Mouse (Mus musculus): ENCODE measurements around the gene Egfl8.
A peak's percentile ranks its signal among the peaks of the same experiment; 100 is the strongest.

Egfl8 gene

DNA sequence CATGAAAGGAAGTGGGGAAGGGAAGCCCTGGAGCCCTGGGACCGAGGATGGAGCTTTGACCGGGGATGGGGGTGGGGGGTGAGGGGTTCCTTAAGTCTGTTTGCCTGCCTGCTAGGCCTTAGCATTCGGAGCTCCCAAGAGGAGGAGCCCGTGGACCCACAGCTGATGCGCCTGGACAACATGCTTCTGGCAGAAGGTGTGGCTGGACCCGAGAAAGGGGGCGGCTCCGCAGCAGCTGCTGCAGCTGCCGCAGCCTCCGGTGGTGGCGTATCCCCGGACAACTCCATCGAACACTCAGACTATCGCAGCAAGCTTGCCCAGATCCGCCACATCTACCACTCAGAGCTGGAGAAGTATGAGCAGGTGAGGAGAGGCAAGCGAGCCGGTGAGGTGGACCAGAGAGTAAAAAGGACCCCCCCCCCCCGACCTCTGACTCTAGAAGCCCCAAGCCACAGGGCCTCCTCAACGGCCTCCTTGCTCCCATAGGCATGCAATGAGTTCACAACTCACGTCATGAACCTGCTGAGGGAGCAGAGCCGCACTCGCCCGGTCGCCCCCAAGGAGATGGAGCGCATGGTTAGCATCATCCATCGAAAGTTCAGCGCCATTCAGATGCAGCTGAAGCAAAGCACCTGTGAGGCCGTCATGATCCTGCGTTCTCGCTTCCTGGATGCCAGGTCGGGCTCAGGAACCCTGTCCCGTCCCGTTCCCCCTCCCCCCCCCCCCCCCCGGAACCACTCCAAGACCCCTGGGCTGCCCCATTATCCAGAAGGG, 21.8 kb downstream of the Egfl8 start:
- DNase-seq = no peak

DNA sequence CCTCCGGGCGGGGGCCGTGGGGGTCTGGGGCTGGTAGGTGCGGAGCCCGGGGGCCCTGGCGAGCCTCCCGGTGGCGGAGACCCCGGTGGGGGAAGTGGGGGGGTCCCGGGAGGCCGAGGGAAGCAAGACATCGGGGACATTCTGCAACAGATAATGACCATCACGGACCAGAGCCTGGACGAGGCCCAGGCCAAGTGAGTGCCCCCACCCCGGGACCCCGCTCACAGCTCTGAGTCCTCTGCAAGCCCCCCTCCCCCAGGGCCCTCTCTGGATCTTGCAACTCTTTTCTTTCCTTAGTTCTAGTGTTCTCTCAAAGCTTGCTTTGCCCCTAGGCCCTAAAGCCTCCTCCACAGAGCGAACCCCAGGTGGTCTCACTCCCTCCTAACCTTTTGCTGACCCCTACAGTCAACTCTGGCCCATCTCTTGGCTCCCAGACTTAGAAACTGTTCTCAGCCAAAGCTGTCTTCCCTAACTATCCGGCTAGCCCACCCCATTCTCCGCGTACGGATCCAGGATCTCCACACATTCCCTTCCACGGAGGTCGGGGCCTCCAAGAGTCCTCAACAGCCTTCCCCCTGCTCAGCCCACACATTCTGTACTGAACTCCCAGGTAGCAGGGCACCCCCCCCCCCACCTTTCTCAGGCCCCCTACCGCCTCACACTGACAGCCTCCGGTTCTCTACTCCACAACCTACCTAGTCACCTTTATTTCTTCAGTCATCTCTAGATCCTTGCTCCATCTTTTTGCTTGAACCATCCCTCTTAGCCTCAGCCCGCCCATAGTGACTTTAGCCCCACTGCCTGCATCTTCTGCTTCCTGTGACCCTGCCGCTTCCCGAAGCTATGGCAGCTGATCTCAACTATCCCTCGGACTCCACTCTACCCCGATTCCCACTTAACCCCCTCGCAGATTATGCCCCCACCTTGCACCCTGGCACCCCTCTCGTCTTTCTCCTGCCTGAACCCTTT, 22.9 kb downstream of the Egfl8 start:
- DNase-seq = no peak

DNA sequence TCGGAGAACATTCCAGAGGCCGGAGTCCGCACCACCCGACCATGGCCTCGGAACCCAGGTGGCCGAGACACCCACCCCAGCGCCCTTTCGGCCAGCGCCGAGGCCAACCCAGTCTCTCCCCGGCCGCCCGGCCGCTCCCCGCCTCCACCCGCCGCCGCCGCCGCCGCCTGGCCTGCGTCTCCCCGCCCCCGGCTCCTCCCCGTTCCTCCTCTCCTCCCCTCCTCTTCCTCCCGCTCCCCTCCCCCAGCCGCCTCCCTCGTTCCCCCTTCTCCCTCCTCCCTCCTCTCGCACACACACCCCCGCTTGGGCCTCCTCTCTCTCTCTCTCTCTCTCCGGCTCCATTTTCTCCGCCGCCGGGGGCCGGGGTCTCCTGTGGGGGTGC, 23.8 kb downstream of the Egfl8 start:
- DNase-seq = peak; percentile 83 to 91

DNA sequence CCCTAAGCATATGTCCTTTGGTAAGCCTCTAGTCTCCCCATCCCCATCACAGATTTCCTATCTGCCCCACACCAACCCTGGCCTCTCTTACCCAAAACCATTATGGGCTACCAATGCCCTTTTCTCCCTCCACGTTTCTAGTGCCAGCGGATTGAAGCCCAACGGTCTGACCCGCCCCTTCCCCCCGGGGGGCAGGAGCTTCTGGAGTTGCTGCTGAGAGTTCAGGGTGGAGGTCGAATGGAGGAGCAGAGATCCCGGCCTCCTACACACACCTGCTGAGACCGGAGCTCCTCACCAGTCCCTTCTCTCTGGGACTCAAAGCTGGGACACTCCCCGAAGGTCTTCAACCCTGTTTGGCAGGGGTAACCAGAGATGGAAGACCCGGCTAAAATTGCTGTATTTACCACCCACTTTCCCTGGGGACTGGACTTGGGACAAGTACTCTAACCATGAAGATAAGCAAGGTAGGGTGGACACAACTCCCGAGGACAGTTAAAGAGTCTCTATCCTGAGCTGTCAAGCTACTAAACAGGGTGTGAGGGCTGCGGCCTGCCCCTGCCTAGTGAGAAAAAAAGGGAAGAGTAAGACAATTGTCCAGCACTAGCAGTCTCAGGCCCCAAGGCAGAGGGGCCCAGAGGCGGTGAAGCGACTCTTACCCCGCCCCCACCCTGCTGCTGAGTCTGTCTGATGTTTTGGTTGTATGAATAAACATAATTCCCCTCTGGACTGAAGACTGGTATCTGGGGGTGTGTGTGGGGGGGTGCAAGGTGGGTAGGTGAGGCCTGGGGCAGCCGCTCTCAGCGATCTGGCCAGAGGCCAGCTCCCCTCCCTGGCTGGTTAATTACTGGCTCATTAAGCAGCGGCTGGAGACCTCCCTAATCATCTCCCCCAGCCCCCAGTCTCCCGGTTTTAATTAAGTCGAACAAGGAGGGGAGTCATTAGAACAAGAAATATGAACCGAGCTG, 24.5 kb downstream of the Egfl8 start, which contains the start of gene Pbx2:
Pbx2 (plus strand) TSS at position 238 of the 965 bp plus-strand sequence.
- DNase-seq = peak in 1 of 2 experiments; percentile 41

DNA sequence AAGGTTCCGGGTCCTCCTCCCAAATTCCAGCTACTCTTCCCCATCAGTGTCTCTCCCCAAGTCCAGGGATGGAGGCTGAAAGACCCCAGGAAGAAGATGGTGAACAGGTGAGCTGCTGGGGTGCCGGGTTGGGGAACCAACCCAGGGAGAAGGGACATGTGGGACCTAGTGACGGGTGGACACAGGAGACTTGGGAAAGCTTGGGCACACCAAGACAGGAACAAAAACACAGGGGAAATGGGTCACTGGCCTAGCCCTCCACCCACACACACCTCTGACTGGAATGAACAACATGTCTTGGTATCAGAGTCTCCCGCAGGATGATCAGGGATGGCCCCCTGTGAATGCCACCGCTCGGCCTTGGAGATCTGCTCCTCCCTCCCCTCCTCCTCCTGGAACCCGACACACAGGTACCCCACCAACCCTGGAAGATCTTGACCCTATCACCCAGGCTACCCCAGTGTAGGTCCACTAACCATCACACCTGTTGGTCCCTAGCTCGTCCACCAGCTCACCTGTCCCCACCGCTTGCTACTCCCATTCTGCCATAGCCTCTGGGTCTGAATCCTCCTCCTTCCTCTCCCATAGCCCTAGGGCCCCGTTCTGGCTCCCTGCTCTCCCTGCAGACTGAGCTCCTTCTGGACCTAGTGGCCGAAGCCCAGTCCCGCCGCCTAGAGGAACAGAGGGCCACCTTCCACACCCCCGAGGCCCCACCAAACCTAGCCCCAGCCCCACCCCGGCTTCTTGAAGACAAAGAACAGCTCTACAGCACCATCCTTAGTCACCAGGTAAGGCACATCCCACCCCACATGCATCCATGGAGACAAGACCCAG, 25.4 kb downstream of the Egfl8 start:
- peak in 1 of 2 experiments; percentile 36 for DNase-seq

DNA sequence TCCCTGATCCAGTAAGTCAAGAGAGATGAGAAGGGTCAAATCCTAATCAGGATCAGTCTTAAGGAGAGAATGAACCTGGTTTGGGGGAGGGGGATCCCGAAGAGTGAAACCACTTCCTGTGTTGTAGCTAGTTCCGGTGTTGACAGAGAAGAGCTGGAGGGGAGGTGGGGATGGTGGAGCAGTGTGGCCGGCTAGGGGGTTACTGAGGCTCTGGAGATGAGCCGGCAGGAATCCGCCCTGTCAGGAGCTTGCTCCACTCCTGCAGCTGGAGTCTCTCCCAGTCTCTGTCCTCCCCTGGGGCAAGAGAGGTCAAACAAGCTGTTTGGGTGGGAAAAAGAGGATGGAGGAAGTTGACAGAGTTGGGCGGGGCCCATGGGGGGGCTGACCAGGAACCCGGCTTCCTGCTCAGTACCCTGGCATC, 26.1 kb downstream of the Egfl8 start, which contains the start of gene Gpsm3:
Gpsm3 (plus strand) TSS at position 126 of the 421 bp plus-strand sequence.
- DNase-seq = peak; percentile 63 to 76

DNA sequence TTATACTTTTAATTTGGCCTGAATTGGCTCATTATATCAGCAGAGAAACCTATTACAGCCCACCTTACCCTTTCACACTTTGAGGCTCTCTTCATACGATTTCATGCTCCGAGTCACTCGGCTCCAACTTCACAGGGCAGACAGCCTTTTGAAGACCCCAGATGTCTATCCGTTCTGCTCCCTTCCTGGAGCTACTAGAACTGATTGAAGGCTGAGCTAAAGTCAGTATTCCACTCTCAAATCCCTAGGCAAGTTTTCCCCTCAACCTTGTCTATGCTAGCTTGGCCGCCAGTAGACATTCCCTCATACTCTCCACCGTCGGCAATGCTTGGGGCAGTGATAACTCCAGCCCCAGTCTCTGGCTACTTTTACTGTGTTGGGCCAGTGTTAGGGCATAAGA, 26.6 kb downstream of the Egfl8 start:
- no peak for DNase-seq

DNA sequence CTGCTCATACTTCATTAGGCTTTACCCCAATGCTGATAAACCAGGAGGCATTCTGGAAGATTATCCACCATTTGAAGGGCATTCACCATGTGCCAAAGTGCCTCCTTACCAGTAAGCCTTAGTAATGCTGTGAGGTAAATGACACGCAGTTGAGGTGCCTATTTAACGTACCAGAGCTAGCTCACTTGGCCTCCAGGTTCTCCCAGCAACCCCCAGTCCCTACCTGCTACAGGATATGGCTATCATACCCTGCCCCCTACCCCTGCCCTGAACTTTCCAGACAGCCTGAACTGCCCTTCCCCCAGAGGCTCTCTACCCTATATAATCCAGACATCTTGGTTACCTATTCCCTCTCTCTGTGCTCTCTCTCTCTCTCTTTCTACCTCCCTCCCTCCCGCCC, 27.0 kb downstream of the Egfl8 start:
- no peak for DNase-seq

DNA sequence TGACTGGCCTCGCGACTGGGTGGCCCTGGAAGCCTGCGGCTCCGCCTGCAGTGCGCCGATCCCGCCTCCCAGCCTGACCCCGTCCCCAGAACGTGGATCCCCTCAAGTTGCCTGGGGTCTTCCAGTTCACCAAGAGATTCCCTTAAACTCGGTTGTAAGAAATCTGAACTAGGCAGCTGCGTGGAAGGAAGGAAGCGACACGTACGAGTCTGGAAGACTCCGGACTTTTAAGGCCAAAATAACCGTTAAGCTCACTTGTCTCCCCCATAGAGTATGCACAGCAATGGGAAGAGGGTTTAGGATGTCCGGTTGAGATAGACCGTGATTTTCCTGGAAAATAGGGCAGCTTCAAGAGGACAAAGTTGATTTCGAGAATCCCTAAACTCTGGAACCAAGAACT, 28.0 kb downstream of the Egfl8 start:
- no peak for DNase-seq

DNA sequence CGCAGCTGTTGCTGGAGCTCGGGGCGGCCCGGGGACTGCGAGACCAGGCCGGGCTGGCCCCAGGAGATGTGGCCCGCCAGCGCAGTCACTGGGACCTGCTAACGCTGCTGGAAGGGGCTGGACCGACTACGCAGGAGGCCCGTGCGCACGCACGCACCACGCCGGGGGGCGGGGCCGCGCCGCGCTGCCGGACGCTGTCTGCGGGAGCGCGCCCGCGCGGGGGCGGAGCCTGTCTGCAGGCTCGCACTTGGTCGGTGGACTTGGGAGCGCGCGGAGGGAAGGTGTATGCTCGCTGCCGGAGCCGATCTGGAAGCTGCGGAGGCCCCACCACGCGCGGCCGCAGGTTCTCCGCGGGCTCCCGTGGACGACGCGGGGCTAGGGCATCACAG, 28.4 kb downstream of the Egfl8 start:
- DNase-seq = peak; percentile 96 to 99

DNA sequence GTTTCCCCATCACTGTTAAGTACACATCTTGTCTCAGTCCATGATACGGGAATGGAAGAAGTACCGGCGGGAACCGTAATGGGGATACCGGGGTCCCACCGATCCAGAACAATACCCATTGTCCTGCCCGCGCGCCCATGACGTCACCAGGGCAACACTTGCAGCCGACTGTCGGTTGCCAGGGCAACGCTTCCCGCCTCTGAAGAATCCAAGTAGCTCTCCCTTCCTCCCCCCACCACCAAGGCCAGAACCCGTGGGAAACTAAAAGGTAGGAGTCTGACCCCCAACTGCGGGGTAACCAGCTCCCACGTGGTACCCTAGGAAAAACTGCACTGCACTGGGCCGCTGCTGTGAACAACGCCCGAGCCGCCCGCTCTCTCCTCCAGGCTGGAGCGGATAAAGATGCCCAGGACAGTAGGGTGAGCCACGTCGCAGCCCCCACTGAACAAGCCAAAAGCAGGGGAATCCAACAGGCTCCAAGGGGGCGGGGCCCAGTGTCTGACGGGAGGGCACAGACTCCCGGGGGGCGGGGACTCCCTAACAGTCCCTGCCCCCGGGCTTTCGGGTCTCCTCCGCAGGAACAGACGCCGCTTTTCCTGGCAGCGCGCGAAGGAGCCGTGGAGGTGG, 28.9 kb downstream of the Egfl8 start:
- DNase-seq = peak; percentile 61 to 92

DNA sequence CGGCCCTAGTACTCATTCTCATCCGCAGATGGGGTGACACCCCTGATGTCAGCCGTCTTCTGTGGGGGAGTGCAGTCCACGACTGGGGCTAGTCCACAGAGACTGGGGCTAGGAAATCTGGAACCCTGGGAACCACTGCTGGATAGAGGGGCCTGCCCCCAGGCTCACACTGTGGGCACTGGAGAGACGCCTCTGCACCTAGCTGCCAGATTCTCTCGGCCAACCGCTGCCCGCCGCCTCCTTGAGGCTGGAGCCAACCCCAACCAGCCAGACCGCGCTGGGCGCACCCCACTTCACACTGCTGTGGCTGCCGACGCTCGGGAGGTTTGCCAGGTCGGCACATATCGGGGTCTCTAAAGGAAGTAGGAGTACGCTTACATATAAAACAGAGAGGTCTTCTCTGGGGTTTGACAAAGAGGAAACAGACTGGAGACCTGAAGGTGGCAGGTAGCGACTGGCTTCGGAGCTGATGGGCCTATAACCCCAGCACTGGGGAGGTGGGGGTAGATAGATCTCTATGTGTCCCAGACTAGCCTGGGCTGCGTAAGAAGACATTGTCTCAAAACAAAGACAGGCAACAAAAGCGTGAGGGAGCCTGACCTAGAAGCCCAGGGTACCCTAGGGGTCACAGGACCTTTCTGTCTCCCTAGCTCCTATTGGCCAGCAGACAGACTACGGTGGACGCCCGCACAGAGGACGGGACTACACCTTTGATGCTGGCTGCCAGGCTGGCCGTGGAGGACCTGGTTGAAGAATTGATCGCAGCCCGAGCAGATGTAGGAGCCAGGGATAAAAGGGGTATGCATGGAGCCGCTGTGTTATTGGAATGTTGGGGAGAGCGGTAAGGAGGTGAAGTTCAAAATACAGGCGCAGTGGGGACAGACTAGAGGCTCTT, 29.6 kb downstream of the Egfl8 start:
- peak in 1 of 2 experiments; percentile 5 for DNase-seq

DNA sequence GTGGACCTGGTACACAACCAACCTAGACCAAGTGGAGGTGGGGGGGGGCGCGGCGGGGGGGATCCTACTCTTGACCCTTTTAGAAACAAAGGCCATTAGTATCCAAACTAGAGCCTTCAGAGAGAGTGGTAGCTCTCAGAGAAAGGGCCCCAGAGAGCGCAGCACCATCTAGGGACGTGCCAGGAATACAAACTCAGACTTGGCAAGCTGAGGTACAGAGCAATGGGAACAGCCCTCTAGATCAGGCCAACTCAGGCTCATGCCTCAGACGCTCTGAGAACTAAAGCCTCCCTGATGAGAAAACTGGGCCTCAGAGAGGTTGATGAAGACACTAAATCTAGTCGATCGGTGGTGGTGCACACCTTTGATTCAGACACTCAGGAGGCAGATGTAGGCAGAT, 30.6 kb downstream of the Egfl8 start:
- no peak for DNase-seq

DNA sequence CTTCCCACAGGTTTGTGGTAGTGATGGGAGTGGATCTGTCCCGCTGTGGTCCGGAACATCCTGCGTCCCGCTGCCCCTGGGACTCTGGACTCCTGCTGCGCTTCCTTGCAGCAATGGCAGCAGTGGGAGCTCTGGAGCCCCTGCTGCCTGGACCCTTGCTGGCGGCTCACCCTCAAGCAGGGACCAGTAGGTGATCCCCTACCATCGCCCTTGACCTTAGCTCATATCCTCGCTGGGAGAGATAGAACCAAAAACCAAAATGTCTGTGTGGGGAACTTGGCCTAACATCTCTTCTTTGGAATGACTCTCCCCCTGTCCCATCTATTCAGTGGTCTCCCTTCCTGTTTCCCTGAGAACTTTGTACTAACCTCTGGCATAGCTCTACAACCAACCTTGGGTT, 32.0 kb downstream of the Egfl8 start:
- no peak for DNase-seq

DNA sequence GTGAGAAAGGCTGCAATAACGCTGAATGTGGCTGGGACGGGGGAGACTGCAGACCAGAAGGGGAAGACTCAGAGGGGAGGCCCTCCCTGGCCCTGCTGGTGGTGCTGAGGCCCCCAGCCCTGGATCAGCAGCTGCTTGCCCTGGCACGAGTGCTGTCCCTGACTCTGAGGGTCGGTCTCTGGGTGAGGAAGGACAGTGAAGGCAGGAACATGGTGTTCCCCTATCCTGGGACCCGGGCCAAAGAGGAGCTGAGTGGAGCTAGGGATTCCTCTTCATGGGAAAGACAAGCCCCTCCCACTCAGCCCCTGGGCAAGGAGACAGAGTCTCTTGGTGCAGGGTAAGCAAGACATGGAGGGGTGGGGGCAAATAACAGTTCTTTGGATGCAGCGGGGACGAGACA, 32.4 kb downstream of the Egfl8 start:
- peak in 1 of 2 experiments; percentile 4 for DNase-seq

DNA sequence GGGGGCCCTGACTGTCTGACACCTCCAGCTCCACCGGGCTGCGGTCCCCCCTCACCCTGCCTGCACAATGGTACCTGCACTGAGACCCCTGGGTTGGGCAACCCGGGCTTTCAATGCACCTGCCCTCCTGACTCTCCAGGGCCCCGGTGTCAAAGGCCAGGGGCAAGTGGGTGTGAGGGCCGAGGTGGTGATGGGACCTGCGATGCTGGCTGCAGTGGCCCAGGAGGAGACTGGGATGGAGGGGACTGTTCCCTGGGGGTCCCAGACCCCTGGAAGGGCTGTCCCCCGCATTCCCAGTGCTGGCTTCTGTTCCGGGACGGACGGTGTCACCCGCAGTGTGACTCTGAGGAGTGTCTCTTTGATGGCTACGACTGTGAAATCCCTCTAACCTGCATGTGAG, 33.2 kb downstream of the Egfl8 start:
- no peak for DNase-seq

DNA sequence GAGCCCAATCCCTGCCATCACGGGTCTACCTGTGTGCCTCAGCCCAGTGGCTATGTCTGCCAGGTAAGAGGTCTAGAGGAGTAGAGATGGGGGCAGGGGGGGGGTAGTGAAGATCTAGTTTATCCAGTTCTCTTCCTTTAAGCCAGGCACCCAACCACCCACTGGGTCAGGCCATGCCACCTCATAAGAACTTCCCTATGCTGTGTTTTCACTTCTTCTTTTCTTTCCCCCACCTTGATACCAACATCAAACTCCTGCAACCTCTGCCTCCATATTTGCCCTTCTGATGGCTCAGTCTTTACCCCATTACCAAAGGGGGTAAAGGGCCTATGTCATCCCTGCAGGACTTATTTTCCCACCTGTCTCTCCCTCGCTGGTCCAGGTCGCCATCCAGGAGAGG, 37.7 kb downstream of the Egfl8 start:
- DNase-seq = no peak

DNA sequence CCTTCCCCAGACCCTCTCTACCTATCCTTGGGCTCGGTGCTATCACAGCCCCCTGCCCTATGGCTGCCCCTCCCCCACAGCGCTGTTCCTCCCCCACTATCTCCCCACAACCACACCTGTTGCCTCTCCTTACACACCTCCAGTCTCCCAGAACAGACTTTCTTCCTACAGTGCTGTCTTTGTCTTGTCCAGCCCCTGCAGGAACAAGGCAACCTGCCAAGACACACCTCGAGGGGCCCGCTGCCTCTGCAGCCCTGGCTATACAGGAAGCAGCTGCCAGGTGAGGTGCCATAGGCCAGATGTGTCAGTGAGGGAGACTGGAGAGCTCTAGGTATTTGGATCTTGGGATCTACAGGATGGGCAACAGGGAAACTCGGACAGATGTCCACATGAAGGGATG, 39.2 kb downstream of the Egfl8 start:
- DNase-seq = no peak

DNA sequence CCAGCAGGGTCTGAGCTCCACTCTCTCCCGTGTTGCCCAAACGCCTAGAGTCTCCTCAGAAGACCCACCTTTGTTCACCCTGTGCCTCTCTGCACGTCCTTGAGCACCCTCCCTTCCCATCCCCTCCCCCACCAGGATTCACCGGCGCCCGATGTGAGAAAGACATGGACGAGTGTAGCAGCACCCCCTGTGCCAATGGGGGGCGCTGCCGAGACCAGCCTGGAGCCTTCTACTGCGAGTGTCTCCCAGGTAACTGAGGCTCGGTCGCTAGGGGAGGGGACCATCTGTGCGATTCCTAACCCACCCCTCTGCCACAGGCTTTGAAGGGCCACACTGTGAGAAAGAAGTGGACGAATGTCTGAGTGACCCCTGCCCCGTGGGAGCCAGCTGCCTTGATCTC, 43.4 kb downstream of the Egfl8 start:
- no peak for DNase-seq

DNA sequence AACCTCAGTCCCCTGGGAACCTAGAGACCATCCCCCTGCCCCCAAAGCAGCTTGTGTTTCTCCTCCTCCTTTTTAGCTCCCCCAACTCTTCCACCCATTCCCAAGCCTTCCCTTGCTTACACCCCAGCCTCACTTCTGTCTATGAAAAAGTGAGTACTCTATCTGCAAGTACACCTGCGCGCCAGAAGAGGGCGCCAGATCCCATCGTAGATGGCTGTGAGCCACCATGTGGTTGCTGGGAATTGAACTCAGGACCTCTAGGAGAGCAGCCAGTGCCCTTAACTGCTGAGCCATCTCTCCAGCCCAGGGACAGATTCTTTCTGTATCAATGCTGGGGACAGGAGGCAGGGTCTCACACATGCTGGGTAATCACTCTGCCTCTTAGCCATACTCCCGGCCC, 43.9 kb downstream of the Egfl8 start:
- no peak for DNase-seq
